Mouse (Mus musculus) ZHBTc4 (cell line): ENCODE results near the gene Fam241a.

ENCODE experiments used
- DNase-seq: peaks from one replicate; pipeline ENCODE4 v3.0.0-alpha.2; 2011; ENCODE audit warnings: low read depth, low spot score

The Fam241a gene

GRCm38 (mm10) chr3:127837154-127837865 is 58.8 kb downstream of the Fam241a start, which contains the start of gene Ap1ar:
TSS of gene Ap1ar (minus strand) at chr3:127837523.
- DNase-seq = peak; percentile 98

GRCm38 (mm10) chr3:127836798-127837153 is 59.3 kb downstream of the Fam241a start:
- DNase-seq = no peak

- DNase-seq = no peak
Observed at GRCm38 (mm10) chr3:127835594-127835993, 60.5 kb downstream of the Fam241a start.

GRCm38 (mm10) chr3:127834040-127834439 is 62.1 kb downstream of the Fam241a start:
- no peak for DNase-seq

- DNase-seq = no peak
Observed at GRCm38 (mm10) chr3:127831079-127831478, 65.0 kb downstream of the Fam241a start.

- no peak for DNase-seq
Observed at GRCm38 (mm10) chr3:127830183-127830582, 65.9 kb downstream of the Fam241a start.

- DNase-seq = no peak
Observed at GRCm38 (mm10) chr3:127827123-127827522, 69.0 kb downstream of the Fam241a start.

- no peak for DNase-seq
Observed at GRCm38 (mm10) chr3:127826503-127826902, 69.6 kb downstream of the Fam241a start.

GRCm38 (mm10) chr3:127823886-127824863 is 71.9 kb downstream of the Fam241a start:
- no peak for DNase-seq

- DNase-seq = no peak
Observed at GRCm38 (mm10) chr3:127821209-127821608, 74.9 kb downstream of the Fam241a start.

GRCm38 (mm10) chr3:127820400-127820799 is 75.7 kb downstream of the Fam241a start:
- no peak for DNase-seq
